Mouse (Mus musculus) olfactory bulb, adult 2 months (tissue): ENCODE results near the gene N4bp1.

Source experiments
- CTCF ChIP-seq: fragments of 200-500 bp; IDR thresholded peaks from 2 replicates; pipeline ENCODE4 v1.5.1; 2012; ENCODE audit warnings: low read depth, mild to moderate bottlenecking, low read length, moderate library complexity; ENCODE audit not compliant: insufficient read depth
- POLR2A ChIP-seq: fragments of 200-500 bp; IDR thresholded peaks from 2 replicates; pipeline ENCODE4 v1.6.1; 2012; ENCODE audit warnings: mild to moderate bottlenecking, low read depth, low read length, moderate library complexity; ENCODE audit not compliant: insufficient read depth

GRCm38 (mm10) chr8:86894194-86894761 is 9.2 kb upstream of the N4bp1 start:
- TF ChIP-seq CTCF = no peak
- TF ChIP-seq POLR2A = no peak
